Mouse (Mus musculus) cortical plate, adult 2 months (tissue): ENCODE measurements around the gene 1810043G02Rik. TPM values are rescaled to one million over a fixed set of nuclear protein-coding genes. Genes with fewer than 3 reads are reported as not detected.
A peak's percentile ranks its signal among the peaks of the same experiment; 100 is the strongest.
"Not testable (repeated sequence)": the region's sequence is repeated elsewhere in the genome, so short reads cannot be mapped to it uniquely, and the experiment has no call there.

Source experiments
- H3K27ac ChIP-seq: fragments of 200-500 bp; 2 replicates; pipeline ENCODE4 v1.5.1; 2012; ENCODE audit warnings: low read length, control low read depth, inconsistent platforms; ENCODE audit not compliant: insufficient read depth
- H3K4me1 ChIP-seq: fragments of 200-500 bp; 2 replicates; pipeline ENCODE4 v1.6.1; 2011; ENCODE audit warnings: low read length; ENCODE audit not compliant: control insufficient read depth, insufficient read depth
- H3K4me3 ChIP-seq: fragments of 200-500 bp; 2 replicates; pipeline ENCODE4 v1.5.1; 2011; ENCODE audit warnings: mild to moderate bottlenecking, low read length, control low read depth; ENCODE audit not compliant: insufficient read depth
- CTCF ChIP-seq: fragments of 200-500 bp; IDR thresholded peaks from 2 replicates; pipeline ENCODE4 v1.5.1; 2011; ENCODE audit warnings: mild to moderate bottlenecking, control low read depth, low read length; ENCODE audit not compliant: insufficient read depth; ENCODE audit errors: extremely low read depth
- POLR2A ChIP-seq: fragments of 200-500 bp; IDR thresholded peaks from 2 replicates; pipeline ENCODE4 v1.6.1; 2011; ENCODE audit warnings: mild to moderate bottlenecking, low read length, control low read depth; ENCODE audit not compliant: insufficient read depth; ENCODE audit errors: extremely low read depth
- polyA plus RNA-seq: library from polyadenylated mRNA; depleted of rRNA; stranded (reverse); fragments of >200 nt; gene quantifications from 2 replicates; pipeline ENCODE4 v1.2.3, GENCODE M21; 2012

Gene 1810043G02Rik
- polyA plus RNA-seq, 1 experiment: 74.0 TPM

DNA sequence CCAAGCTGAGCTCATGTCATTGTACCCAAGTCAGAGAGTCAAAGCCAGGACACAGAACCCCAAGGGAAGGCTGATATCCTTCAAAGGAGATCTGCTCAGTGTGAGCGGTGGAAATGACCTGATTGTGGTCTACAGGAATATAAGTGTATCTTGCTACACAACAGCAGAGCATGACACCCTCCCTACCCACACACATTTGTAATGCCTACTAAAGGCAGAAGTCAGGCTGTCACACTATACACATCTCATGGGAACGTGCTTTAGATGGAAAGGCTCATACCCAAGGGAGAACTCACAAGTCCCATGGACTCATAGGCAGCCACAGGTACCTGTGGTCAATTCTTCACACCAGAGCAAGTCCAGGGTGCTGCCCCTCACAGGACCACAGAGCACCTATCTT is 24.0 kb downstream of the 1810043G02Rik start:
- TF ChIP-seq CTCF: no peak
- TF ChIP-seq POLR2A: no peak
- peak overlapping the region; percentile 87 for H3K27ac ChIP-seq
- H3K4me3 ChIP-seq: no peak overlapping the region
- peaks cover 17% of the 10 kb centered on the region for H3K4me1 ChIP-seq

GRCm38 (mm10) chr10:78004479-78005100 is 26.3 kb downstream of the 1810043G02Rik start:
- TF ChIP-seq POLR2A (no peak), CTCF (no peak)
- peak overlapping the region; percentile 30 for H3K27ac ChIP-seq

DNA sequence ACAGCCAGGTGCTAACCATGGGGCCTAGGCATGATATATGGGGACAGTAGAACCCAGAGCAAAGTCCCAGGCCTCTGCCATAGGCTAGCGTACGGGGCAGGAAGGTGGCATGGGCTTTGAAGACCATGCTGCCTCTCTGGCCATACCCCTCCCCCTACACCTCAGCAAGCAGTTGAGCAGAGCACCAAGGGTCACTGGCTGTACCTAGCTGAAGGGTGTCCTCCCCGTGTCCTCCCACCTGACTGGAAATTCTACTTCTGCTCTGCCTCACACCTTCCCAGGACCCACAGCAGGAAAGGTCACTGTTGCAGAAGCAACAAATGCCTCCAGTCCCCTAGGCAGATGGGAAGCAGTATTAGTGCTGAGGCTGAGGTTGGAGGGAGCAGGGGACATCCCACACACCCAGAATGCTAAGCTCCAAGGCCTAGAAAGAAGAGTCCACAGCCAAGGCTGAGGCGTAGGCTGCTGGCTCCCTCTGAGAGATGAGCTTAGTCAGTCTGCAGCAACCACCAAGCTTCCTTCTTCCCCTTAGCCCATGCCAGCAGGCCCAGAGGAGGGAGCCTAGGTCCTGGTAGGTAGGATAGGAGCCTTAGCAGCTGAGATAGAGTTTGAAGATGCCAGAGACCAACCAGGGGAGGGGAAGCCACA is 27.6 kb downstream of the 1810043G02Rik start:
- no peak overlapping the region for H3K27ac ChIP-seq
- TF ChIP-seq POLR2A (no peak), CTCF (no peak)
- H3K4me3 ChIP-seq: no peak overlapping the region
- H3K4me1 ChIP-seq: peaks cover 23% of the 10 kb centered on the region

More at GRCm38 (mm10) chr10:78004479-78005100, 26.3 kb downstream of the 1810043G02Rik start:
- Histone ChIP-seq H3K4me1 (peaks cover 23% of the 10 kb centered on the region), H3K4me3 (no peak overlapping the region)

GRCm38 (mm10) chr10:78007203-78007602 is 28.9 kb downstream of the 1810043G02Rik start:
- no peak for TF ChIP-seq CTCF
- no peak for TF ChIP-seq POLR2A
- no peak overlapping the region for H3K4me3 ChIP-seq
- peaks cover 20% of the 10 kb centered on the region for H3K4me1 ChIP-seq
- H3K27ac ChIP-seq: no peak overlapping the region

DNA sequence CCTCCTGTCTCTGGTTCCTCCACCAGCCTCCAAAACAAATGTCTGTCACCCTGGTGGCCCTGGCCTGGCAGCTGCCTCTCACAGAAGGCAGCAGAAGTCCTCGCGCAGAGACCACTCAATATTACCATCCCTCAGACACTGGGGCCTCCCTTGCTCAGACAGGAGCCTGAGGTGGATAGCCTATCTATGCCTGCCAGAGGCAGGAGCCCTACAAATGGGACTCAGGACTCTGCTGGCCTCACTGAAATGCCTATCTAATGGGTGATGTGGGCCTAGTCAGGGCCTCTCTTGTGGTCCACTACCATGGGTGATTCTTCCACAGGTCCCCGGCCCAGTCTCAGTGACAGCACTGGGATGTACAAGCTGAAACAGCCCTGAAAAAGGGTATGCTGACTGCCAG is 29.8 kb downstream of the 1810043G02Rik start:
- peak overlapping the region; percentile 86; the same call in 1 of the 2 replicates for H3K4me3 ChIP-seq
- TF ChIP-seq CTCF (no peak), POLR2A (no peak)
- peaks cover 15% of the 10 kb centered on the region for H3K4me1 ChIP-seq
- H3K27ac ChIP-seq: no peak overlapping the region

- Histone ChIP-seq H3K4me3 (peak overlapping the region; percentile 86), H3K27ac (peak overlapping the region; percentile 98), H3K4me1 (peaks cover 15% of the 10 kb centered on the region)
- TF ChIP-seq CTCF: peak; percentile 44
- peak; percentile 70 for TF ChIP-seq POLR2A
These were observed 31.0 kb downstream of the 1810043G02Rik start for GRCm38 (mm10) chr10:78009184-78009944.

GRCm38 (mm10) chr10:78009945-78010293 is 31.6 kb downstream of the 1810043G02Rik start, which contains the start of gene Pfkl:
Gene Pfkl (minus strand): TSS chr10:78010083.
- peak within 1 kb of the TSS; percentile 98 for H3K27ac ChIP-seq
- no peak for TF ChIP-seq POLR2A
- TF ChIP-seq CTCF: no peak
- H3K4me3 ChIP-seq: peak within 1 kb of the TSS; percentile 86
- H3K4me1 ChIP-seq: peaks cover 14% of the 10 kb centered on the region

- TF ChIP-seq CTCF (no peak), POLR2A (no peak)
- no peak overlapping the region; the same call in 1 of the 2 replicates for H3K4me3 ChIP-seq
- no peak overlapping the region for H3K27ac ChIP-seq
- H3K4me1 ChIP-seq: peaks cover 10% of the 10 kb centered on the region
These were observed 32.0 kb downstream of the 1810043G02Rik start for GRCm38 (mm10) chr10:78010335-78010734.

DNA sequence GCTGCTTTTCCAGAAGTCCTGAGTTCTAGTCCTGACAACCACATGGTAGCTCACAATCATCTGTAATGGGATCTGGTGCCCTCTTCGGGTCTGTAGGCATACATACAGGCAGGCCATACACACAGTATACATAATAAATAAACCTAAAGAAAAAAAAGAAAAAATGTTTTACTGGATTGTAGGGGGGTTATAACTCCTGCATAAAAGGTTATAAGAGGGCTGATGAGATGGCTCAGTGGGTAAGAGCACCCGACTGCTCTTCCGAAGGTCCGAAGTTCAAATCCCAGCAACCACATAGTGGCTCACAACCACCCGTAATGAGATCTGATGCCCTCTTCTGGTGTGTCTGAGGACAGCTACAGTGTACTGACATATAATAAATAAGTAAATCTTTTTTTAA is 32.8 kb downstream of the 1810043G02Rik start:
- not testable (repeated sequence) for H3K27ac ChIP-seq, H3K4me3 ChIP-seq, H3K4me1 ChIP-seq
